Mouse (Mus musculus): ENCODE results near the gene Tmem54.

Gene Tmem54

GRCm38 (mm10) chr4:129151276-129151811, 46.0 kb downstream of the Tmem54 start:
- no peak for DNase-seq (ENCODE audit: low spot score in 2 of 2)

GRCm38 (mm10) chr4:129157541-129157940, 52.2 kb downstream of the Tmem54 start:
- no peak for DNase-seq (ENCODE audit: low spot score in 2 of 2)

- DNase-seq (ENCODE audit: low spot score in 2 of 2): no peak
Measured at GRCm38 (mm10) chr4:129158549-129158948, 53.2 kb downstream of the Tmem54 start.

- no peak for DNase-seq (ENCODE audit: low spot score in 2 of 2)
Measured at GRCm38 (mm10) chr4:129161076-129161475, 55.7 kb downstream of the Tmem54 start.
